Mouse (Mus musculus) thymus, postnatal 4 days (tissue): ENCODE data around the gene Tln1.
"Not testable (repeated sequence)": the region's sequence is repeated elsewhere in the genome, so short reads cannot be mapped to it uniquely, and the experiment has no call there.

Source experiments
- DNase-seq: peaks from one replicate; pipeline ENCODE4 v3.0.0; 2021

The Tln1 gene

GRCm38 (mm10) chr4:43503041-43503440 lies 59.5 kb downstream of the Tln1 start:
- DNase-seq: no peak

- DNase-seq: peak; percentile 85
Measured at GRCm38 (mm10) chr4:43499407-43500333, 62.8 kb downstream of the Tln1 start, which contains the start of gene Arhgef39. Arhgef39 (minus strand) TSS chr4:43499695.

GRCm38 (mm10) chr4:43498983-43499382 lies 63.5 kb downstream of the Tln1 start:
- DNase-seq: peak; percentile 68

DNA sequence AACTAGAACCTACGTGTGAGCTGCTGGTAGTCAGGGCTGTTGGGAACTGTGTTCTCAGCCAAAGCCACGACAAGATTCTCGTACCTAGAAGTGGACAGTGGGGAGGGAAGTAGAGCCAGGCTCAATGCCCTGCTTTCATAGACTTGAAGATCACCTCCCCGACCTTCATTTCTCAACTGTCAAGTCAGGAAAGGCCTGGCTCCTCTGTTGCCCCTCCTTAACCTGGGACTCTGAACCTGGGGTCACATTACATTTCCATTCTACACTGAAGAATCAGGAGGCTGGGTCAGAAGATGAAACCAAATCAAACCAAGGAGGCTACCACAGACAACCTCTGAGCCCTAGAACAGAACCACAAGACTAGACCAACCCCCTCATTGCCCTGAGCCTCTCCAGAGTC lies 64.5 kb downstream of the Tln1 start:
- no peak for DNase-seq

DNA sequence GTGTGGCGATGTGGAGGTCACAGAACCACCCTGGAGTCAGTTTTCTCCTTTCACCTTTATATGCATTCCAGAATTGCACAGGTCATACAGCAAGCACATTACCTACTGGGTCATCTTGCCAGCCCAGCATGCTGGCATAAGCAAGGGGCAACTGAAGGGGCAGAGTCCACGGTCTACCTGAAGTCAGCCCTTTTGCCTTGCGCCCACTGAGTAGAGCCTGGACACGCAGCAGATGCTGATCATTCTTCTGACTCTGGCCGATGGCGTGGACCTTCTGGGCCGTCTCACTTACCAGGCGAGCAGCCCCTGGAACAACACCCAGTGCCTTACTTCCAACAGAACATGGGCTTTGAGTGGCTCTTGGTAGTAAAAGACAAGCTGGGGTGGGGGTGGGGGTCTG lies 65.1 kb downstream of the Tln1 start:
- no peak for DNase-seq

GRCm38 (mm10) chr4:43496587-43496986 lies 65.9 kb downstream of the Tln1 start:
- no peak for DNase-seq

DNA sequence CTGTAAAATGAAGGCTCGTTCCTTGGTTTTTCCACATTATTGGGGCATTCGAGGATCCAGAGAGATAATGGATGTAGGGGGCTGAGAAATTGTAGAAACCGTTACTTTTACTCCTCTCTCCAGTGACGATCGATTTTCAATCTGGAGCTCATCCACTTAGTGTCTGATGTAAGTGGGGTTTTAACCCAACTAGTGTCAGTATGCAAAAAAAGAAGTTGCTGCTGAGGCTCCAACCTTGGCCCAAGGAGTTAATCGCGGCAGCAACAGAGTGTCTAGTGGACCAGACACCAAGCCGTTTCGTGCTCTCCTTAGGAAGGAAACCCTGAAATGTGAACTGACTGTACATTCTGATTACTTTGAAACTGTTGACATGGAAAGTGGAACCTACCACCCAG lies 68.6 kb downstream of the Tln1 start:
- peak; percentile 31 for DNase-seq

DNA sequence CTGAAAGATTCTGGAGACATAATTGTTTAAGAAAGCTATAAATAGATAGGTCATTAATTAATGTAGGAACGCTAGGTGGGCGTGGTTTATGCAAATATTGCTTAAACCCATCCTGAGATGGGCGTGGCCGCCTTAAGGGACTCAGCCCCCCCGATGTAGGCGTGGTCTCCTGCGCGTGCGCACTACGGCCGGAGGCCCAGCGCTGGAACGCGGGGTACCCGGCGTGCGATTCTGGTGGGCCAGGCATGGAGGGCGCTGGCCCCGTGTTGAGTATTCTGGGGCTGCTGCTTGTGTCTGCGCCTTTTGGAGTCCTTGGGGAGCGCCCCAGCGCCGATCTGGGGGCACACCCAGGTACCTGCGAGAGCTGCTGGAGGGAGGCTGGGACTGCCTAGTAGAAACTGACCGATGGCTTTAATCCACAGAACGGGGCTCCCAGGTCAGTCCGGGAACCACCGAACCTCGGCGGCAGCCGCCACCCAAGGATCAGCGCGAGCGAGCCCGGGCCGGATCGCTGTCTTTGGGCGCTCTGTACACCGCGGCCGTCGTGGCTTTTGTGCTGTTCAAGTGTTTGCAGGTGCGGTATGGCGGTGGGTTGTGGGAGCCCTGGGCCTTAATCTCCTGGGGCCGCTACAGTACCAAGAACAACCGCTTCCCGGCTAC lies 69.2 kb downstream of the Tln1 start:
- DNase-seq: peak; percentile 99

- DNase-seq: peak; percentile 88
Measured at GRCm38 (mm10) chr4:43492821-43493185, 69.7 kb downstream of the Tln1 start, which contains the start of gene Ccdc107. Ccdc107 (plus strand) TSS chr4:43492900.

DNA sequence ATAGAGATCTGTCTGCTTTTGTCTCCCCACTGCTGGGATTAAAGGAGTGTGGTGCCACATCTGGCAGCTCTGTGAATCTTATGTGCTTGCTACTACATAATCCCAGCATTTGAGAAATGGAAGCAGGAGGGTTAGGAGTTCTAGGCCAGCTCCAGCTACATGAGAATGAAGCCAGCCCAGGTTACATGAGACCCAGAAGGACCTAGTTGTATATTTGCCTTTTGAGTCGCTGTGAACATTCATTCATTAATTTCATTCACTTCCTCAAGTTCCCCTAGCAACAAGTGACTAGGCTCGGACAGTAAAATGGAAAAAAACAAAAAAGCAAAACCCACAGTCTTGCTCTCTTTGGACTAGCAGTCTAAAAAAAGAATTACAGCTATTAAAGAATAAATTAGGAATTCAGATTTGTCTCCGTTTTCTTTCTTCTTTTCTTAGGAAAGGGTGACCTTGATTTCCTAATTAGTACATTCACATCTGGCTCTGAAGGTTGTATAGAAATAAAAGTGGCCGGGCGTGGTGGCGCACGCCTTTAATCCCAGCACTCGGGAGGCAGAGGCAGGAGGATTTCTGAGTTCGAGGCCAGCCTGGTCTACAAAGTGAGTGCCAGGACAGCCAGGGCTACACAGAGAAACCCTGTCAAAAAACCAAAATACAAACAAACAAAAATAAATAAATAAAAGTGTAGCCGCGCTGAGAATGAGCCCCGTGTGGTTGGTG lies 70.2 kb downstream of the Tln1 start:
- DNase-seq: no peak

DNA sequence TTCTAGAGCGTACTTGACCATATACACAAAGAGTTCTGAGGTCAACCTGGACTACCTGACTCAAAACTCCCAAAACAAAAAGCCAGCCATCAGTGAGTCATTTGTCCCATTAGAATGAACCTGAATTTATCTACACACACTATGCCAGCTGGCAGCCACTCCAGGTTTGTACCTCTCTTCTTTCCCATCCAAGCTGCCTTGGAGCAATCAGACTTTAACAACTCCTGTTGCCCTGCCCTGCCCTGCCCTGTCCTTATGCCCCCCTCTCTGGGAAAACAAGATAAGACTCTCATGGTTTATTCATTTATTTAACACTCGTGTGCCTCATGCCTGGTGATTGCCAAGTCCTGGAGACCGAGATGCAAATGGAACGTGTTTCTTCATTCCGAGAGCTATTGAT lies 71.7 kb downstream of the Tln1 start:
- no peak for DNase-seq

GRCm38 (mm10) chr4:43489611-43490010 lies 72.9 kb downstream of the Tln1 start:
- no peak for DNase-seq

DNA sequence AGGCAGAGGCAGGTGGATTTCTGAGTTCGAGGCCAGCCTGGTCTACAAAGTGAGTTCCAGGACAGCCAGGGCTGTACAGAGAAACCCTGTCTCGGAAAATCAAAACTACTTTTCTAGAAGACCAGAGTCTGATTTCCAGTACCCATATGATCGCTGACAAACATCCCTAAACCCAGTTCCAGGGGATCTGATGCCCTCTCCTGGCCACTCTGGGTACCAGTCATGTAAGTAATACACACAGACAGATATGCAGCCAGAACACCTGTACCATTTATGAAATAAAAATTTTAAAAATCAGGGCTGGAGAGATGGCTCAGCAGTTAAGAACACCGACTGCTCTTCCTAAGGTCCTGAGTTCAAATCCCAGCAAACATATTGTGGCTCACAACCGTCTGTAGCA lies 76.8 kb downstream of the Tln1 start:
- not testable (repeated sequence) for DNase-seq

DNA sequence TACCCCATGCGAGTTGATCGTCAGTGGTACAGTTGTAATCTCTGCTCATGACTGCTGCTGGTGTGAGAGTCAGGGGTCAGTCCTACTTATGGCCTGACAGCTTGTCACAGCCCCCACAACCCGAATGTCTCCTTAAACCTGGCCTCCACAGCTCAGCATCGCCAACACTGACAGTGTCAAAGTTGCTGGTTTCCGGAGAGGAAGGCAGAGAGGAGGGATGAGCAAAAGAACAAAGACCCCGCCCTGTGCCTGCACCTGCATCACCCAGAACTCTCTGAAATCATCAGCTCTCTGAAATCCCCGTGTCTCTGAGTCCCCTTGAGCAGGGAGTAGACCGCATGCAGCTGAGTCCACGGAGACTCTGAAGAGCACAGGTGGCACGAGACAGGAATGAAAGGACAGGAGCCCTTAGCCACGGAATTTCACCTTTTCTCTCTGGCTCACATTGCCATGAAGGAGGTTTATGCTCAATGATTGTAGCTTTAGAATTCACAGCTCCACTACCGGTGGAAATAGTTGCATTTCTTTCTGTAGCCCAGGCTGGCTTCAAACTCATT lies 78.9 kb downstream of the Tln1 start, which contains the start of gene Sit1:
Sit1 (minus strand) TSS at position 200 of the 557 bp plus-strand sequence.
- DNase-seq: peak; percentile 80

GRCm38 (mm10) chr4:43482591-43482990 lies 79.9 kb downstream of the Tln1 start:
- DNase-seq: peak; percentile 66

DNA sequence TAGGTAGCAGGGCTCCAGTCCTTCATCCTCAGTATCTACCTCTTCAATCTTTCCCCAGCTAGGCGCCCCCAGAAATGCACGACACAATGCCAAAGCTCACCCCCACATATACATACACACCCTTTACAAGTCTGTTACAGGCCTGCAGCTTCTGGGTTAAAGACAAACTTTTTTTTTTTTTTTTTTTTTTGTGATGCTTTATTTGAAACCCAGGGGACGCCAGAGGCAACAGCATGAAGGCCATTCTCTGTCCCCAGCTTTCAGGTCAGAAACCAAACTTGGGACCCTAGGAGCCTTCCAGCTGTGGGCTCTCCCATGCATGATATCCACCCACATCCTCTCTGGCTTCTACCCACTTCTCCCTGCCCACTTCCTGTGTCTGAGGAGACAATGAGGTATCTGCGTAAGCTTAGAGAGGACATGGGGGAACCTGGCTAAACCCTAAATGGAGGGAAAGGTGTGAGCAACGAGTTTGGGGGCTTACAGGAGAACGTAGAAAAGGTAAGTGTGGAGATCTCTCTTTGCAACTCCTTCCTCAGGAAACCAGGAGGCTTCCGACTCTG lies 80.5 kb downstream of the Tln1 start:
- peak; percentile 57 for DNase-seq
